Mouse (Mus musculus) adrenal gland, postnatal 36 days (tissue): ENCODE results near the gene Med29. TPM values are rescaled to one million over a fixed set of nuclear protein-coding genes. Genes with fewer than 3 reads are reported as not detected.
"Not testable (repeated sequence)": the region's sequence is repeated elsewhere in the genome, so short reads cannot be mapped to it uniquely, and the experiment has no call there.

Experiments
- DNase-seq, 2 experiments: peaks; one replicate each; pipeline ENCODE4 v3.0.0; 2021; ENCODE audit warnings: mixed read lengths in 1 of 2
- total RNA-seq, 2 experiments: library from RNA; stranded (reverse); gene quantifications; 2 replicates each; pipeline ENCODE4 v1.2.3; 2021

Gene Med29
- total RNA-seq, 2 experiments from 2014 or later, result 33.6 to 47.4 TPM

- DNase-seq, result peak in 1 of 2 experiments; percentile 44
These were observed 5.5 kb upstream of the Med29 start for GRCm38 (mm10) chr7:28398000-28398399.

DNA sequence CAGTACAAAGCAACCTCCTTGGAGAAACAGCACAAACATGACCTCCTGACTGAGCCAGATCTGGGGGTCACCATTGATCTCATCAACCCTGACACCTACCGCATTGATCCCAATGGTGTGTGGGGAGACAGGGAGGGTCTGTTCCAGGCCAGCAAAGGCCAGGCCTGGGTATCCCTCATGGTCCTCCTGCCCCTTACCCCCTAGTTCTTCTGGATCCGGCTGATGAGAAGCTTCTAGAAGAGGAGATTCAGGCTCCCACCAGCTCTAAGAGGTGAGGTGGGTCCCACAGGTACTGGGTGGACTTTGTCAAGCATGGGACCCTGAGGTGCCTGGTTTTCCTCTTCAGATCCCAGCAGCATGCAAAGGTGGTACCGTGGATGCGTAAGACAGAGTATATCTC is 2.9 kb upstream of the Med29 start:
- DNase-seq, result no peak

DNA sequence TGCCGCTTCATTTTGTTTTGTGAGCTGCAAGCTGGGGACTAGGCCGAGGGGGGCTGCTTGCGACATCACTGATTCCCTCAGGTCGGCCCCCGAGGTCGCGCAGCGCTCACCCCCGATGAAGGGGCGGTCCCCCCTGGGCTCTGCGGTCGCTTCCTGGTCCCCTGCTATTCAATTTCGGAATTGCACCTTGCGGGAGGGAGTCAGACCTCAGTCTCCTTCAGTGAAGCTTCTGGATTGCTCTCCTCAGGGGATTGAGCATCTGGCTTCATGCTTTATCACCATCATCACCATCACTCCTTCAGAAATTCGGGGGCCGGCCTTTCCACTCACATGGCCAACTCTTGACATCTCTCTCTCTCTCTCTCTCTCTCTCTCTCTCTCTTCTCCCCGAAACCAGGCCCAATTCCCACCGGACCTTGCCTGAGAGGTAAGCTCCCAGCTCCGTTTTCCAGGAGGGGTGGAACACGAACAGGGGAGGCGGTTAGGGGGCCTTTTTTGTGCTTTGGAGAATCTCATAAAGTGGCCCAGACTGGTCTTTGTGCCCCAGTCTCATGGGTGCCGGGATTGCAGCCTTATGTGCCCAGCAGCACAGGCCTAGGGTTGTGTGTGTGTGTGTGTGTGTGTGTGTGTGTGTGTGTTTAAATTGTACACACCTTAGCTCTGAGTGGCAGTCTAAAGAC is 904 bp upstream of the Med29 start:
- no peak for DNase-seq

DNA sequence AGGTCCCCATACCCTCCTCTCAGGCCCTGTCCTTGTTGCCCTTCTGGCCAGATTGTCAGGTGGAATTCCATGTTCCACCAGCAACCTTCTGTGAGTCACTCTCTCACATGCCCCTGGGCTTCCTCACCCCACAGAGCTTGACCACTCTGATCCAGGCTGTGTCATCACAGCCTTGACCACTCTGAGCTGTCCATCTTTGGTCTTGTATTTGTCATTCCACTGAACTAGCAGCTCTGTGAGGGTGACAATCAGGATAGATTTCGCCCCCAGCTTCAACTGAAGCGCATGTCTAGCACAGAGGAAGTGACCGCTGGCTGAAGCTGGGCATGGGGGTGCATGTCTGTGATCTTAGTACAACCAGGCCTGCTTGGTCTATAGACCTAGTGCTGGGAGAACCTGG is 2.2 kb downstream of the Med29 start:
- peak; percentile 25 to 37 for DNase-seq

DNA sequence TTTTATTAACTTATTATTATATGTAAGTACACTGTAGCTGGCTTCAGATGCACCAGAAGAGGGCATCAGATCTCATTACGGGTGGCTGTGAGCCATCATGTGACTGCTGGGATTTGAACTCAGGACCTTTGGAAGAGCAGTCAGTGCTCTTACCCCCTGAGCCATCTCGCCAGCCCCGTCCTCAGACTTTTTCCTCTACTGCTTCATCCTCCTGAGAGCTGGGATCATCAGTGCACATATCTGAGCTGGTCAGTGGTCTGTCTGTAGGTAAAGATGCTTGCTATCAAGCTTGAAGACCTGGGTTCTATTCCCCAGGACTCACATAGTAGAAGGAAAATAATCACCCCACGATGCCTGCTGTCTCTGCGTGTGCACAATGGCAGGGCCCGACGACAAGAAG is 5.1 kb downstream of the Med29 start:
- DNase-seq, result not testable (repeated sequence)

DNA sequence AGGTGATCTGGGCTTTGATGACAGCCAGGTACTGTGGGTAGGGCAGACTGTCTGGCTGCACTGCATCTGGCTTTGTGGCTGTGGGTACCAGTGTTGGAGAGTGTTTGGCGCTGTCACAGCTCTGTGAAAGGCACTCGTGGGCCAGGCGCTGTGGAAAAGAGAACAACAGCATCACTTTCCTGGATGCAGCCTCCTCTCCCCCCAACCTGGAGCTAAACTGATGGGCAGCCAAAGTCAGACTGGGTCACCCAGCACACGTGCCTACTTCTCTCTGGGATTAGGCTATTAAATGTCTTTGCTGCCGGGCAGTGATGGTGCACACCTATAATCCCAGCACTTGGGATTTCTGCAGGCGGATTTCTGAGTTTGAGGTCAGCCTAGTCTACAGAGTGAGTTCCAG is 5.6 kb downstream of the Med29 start:
- DNase-seq, result not testable (repeated sequence)

GRCm38 (mm10) chr7:28386462-28386861 is 6.0 kb downstream of the Med29 start:
- DNase-seq, result peak; percentile 86 to 93

DNA sequence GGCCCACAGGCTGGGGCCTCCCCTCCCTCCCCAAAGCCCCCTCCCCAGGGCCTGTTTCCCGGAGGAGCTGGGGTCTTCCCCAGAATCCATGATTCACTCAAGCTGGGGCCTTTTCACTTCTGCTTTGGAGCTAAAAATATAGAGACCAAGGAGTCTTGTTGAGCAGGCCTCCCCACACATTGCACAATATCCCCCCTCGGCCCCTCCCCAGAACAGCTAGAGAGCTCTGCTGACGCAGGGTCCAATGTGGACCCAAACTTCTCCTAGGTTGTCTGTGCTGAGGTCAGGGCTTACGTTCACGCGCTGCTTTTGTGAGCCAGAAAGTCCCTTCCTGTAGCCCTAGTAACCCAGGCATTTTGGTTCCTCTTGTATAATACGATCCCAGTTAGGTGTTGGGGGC is 6.5 kb downstream of the Med29 start:
- DNase-seq, result peak in 1 of 2 experiments; percentile 42

DNA sequence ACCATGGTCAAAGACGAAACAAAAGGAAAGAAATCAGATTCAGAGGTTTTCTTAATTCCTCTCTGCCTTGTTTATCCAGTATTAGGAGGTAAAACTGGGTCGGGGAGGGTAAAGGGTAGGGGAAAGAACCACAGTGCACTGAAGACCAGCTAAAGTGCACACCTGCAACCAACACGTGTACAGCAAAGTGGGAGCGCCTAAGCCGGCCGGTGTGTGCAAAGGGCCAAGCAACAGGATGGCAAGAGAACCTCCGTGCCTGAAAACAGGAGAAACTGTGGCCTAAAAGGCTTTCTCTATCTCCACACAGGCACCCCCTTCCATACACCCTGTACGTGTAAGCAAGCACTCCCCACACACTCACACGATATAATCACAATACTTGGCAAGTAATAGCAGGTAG is 7.3 kb downstream of the Med29 start:
- no peak for DNase-seq

GRCm38 (mm10) chr7:28384162-28384561 is 8.3 kb downstream of the Med29 start:
- no peak for DNase-seq

DNA sequence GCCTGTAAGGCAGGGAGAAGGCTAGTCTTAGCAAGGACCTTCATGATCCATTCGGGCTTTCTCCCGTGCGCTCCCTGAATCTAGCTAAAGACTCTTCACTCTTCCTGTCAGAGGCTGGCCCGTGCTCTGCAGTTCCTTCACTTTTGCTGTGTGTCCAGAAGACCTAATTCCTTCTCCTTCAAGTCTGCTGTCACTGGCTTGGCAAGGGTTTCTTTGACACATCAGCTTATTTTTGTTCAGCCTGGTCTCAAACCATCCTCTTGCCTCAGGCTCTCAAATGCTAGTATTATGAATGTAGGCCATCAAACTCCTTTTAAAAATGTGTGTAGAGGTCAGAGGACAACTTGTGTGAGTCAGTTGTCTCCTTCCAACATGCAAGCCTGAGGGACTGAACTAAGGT is 8.9 kb downstream of the Med29 start:
- DNase-seq, result no peak

GRCm38 (mm10) chr7:28382981-28383396 is 9.5 kb downstream of the Med29 start:
- peak; percentile 70 to 72 for DNase-seq

- no peak for DNase-seq
These were observed 10.1 kb downstream of the Med29 start for GRCm38 (mm10) chr7:28382347-28382951.

- DNase-seq, result peak; percentile 82 to 89
These were observed 10.6 kb downstream of the Med29 start for GRCm38 (mm10) chr7:28381938-28382337.

GRCm38 (mm10) chr7:28381017-28381790 is 11.3 kb downstream of the Med29 start:
- peak; percentile 88 to 93 for DNase-seq

- no peak for DNase-seq
These were observed 12.1 kb downstream of the Med29 start, which contains the start of gene Zfp36 for GRCm38 (mm10) chr7:28380237-28381016. Gene Zfp36 (minus strand): TSS chr7:28380253.

DNA sequence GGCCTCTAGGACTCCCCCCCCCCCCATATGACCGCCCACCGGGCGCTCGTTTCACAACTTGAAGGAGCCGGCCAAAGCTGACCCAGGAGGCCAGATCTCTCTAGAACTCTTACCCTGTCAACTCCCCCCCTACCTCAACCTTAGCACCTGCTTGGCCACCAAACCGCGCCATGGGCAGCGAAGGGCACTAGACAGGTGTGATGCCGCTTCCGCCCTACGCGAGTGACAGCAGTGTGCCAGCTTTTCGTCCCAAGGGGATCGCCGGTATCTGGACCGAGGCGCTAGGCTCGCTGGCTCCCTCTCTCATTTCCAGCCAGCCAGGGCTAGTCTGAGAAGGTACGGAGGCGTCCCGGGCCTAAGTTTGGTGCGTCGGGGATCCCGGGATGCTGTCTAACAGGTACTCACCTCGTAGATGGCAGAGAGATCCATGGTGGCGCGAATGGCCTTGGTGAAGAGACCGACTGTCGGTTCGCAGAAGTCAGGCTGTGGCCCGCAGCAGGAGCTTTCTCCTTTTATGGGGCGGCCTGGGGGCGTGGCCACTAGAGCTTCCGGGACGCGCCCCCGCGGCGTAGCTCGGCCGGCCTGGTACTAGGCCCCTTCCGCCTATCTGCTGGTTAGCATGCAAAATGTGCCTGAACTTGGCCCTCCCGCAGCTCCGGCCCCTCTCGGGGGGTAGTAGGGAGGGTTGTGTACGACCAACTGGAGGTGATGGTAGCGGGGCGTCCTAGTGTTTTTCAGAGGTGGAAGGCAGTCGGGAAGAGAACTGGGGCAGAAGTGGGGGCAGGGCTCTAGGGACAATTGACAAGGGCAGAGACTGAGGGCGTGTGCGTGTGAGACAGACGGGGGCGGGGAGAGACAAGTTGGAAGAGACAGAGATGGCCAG is 13.5 kb downstream of the Med29 start:
- DNase-seq, result peak; percentile 97 to 98

- peak; percentile 34 to 63 for DNase-seq
These were observed 14.3 kb downstream of the Med29 start for GRCm38 (mm10) chr7:28378066-28378690.

DNA sequence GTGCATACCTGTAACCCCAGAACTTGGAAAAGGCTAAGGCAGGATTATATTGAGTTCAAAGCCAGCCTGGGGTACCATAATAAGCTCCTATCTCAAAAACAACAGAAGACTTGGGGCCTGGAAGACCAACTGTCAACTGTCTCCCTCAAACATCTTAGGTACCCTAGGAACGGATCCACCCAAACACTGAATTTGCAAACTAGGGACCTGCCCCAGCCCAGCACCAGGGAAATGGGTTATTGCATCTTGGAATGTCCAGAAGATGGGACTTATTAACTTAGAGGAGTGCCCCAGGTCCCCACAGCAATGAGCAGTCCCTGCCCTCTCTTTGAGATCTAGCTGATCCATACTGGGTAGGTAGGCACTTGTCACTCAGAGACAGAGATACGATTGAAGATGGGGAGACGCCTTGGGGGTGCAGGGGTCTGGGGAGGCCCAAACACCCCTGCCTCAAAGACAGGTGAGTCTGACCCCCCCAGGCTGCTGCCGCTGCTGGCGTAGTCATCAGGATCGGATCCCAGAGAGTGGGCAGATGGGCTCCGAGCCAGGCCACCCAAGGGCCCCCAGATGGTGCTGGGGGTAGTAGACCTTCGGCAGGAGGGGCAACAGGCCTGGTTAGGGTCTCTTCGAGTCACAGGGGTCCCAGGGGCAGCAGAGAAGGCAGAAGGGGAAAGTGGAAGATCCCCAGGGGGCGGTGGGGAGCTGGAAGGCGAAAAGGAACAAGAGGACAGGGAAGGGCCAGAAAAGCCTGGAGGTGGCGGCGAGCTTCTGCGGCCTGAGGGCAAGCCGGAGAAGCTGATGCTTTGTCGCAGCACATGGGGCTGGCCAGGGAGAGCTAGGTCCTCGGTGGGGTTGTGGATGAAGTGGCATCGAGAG is 15.1 kb downstream of the Med29 start:
- no peak for DNase-seq
